Mouse (Mus musculus) retina, embryonic 14.5 days (tissue): ENCODE results near the gene Cmpk2.
"Not testable (repeated sequence)": the region's sequence is repeated elsewhere in the genome, so short reads cannot be mapped to it uniquely, and the experiment has no call there.

Experiments
- DNase-seq: peaks from one replicate; pipeline ENCODE4 v3.0.0-alpha.2; 2015; ENCODE audit warnings: low spot score

The Cmpk2 gene

DNA sequence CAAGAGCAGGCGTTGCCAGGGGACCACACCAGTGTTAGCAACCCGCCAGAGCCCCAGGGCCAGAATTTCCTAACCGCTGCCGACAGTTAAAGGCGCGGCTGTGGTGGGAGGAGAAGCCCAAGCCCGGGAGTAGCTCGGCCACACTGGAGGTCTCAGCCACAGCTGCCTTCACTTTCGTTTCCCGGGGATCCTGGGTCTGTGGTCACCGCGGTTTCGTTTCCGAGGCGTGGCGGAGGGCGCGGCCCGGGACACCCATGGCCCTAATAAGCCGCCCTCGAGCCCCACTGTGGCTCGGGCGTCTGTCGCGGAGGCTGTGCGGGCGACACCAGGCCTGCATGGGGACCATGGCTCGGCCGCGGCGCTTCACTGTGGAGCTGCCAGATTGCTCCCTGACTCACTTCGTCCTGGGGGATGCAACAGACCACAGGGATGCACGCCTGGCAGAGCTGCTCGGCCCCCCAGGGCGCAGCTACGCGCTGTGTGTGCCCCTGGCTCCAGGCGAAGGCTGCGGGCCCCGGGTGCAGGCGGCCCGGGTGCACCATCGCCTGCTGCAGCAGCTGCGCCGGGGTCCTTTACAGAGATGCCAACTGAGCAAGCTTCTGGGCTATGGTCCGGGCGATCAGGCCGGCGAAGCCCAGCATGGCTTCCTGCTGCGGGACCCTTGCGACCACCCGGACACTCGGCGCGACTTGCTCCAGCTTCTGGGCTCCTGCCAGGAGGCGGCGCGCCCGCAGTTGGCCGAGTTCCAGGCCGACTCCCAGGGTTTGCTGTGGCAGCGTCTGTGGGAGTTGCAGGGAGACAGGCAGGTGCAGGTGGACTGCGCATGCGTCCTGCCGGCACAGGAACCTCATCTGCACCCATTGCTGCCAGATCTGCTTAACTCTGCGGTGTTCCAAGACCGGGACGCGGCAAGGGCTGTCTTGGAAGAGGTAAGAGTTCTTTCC lies at the start of gene Cmpk2:
Gene Cmpk2, plus strand, starts transcription at position 107 of the 944 bp plus-strand sequence.
- DNase-seq, result peak; percentile 84

GRCm38 (mm10) chr12:26424841-26425240 lies 44.2 kb upstream of the Cmpk2 start:
- DNase-seq, result peak; percentile 83

DNA sequence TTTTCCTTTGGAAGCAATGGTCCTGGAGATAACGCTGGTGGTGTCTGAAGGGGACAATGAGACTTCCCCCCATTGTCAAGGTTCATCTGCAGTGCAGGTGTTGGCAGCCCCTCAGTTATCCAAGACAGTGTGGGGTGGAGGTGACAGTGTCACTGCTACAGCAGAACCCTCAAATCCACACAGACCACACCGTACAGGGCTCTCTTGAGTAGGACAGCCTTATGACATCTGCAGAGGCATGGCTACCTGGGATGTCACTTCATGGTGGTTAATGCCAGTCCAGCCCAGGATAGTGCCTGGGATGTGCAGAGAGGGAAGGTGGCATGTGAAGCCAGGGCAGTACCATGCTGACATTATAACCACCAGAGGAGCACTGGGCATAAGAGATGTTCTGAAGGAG lies 40.2 kb upstream of the Cmpk2 start:
- DNase-seq, result not testable (repeated sequence)

DNA sequence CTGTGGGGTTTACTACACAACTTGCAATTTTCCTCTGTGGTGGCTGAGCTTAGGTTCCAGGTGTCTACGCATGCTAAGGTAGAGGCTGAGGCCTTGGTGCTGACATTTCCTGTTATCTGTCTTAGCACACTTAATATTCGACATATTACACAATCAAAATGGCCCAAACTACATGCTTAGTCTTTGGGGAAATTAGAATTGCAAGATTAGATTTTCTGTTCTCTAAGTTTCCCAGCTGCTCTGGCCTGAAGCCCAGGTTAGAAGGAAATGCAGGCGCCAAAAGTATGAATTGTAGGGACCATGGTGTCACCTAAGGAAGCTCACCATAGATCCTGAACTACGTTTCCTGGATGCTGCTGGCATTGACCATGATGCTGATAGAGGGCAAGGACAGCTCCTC lies 32.7 kb upstream of the Cmpk2 start:
- no peak for DNase-seq

DNA sequence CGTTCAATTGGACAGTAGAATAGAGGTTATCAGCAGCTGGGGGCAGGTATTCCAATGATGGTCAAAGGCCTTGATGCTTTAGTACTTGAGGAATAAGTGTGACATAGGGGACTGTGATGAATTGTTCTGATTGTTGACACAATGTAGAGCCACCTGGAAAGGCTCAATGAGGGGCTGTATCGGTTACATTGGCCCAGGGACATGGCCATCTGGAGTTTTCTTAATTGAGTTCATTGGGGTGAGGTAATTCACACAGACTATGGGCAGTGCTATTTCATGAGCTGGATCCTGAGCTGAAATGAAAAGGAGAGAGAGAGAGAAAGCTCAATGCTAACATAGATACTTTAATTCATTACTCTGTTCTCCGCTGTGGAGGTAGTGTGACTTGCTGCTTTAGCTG lies 31.1 kb upstream of the Cmpk2 start:
- no peak for DNase-seq

DNA sequence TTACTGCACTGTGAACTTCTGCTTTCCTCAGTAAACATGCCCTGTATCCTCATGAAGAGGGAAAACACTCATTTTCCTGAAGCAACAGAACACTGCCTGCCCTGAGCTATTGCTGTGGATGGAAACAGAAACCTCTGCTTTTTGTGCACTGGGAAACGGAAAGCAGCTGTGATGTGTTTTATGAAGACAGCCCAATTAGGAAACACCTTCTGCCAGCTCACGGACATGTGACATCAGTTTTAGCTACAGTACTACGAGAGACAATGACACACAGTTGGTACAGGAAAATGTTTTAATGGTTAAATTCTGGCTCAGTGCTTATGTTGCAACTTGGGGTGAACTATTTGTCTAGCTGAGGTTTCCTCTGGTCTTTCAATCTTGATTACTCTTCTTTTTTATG lies 29.6 kb upstream of the Cmpk2 start:
- no peak for DNase-seq

DNA sequence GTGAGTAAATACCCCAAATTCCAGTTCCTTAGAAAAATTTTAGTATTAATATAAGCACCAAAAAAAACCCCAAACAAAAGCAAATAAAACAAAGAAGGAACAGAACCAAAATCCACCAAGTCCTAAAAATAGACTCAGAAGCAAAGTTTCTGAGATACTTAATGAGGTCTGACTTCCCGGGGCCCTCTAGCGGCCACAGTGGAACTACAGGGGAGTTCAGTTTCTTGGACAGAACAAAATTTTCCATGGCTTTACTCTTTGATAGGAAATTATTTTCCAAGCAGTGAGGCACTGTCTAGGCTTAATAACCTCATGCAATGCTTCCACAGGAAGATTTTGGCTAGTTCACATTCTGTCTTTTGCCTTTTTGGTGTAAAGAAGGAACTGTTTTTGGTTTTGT lies 24.9 kb upstream of the Cmpk2 start:
- peak; percentile 82 for DNase-seq

DNA sequence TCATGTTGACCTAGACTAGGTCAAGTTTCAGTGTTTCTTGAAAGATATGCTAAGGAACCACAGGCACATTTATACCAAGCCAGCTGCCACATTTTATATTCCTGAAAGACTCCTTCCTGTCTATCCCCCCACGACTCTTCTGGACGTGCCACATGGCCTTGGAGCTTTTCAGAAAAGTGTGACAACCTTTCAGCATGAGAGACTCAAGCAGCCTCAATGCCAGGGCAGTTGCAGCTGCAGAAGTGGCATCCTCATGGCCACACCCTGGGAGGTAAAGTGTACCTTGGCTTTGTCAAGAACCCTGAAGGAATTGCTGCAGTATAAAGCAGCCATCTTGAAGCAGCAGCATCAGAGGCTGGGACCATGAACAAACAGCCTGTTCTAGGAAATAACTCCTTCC lies 24.5 kb upstream of the Cmpk2 start:
- no peak for DNase-seq

GRCm38 (mm10) chr12:26446377-26447045 lies 22.5 kb upstream of the Cmpk2 start:
- DNase-seq, result no peak

DNA sequence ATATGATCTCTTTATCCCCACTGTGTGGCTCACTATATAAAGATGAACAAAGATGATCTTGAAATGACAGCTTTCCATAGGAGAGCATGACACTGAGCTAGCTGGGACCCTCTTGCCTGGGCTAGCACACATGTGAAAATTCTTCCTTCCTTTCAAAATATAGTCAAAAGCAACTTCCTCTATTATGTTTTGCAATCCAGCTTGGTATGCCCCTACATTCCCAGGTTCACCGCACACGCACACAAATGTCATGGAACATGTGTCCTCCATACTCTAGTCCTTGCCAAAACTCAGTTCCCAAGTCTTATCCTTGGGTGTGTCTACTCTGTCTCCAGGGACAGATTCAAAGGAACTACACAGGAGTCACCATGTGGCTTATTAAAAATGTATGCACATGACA lies 19.5 kb upstream of the Cmpk2 start:
- no peak for DNase-seq

DNA sequence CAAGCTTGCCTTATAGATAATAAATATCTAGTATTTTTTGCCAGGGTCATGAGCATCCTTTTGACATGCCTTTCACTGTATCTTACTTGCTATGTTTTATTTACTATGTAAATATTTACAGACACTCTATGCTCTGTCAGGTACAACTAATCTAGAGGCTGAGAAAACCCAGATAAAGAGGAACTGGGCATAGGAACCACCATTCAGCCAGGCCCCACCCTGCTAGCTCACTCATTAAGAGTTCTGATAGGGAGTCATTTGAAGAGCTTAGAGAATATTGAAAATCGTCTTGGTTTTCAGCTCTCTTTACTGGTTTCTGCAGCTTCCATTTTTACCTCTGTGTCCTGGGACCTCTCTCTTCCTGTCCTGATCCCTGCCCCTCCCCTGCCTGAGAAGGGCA lies 17.9 kb upstream of the Cmpk2 start:
- DNase-seq, result no peak

GRCm38 (mm10) chr12:26452951-26453350 lies 16.1 kb upstream of the Cmpk2 start:
- no peak for DNase-seq

- no peak for DNase-seq
These were observed 14.3 kb upstream of the Cmpk2 start for GRCm38 (mm10) chr12:26454682-26455081.

GRCm38 (mm10) chr12:26456028-26456698 lies 12.8 kb upstream of the Cmpk2 start, which contains the start of gene Rsad2:
Gene Rsad2, minus strand, starts transcription at chr12:26456452.
- DNase-seq, result peak; percentile 15

DNA sequence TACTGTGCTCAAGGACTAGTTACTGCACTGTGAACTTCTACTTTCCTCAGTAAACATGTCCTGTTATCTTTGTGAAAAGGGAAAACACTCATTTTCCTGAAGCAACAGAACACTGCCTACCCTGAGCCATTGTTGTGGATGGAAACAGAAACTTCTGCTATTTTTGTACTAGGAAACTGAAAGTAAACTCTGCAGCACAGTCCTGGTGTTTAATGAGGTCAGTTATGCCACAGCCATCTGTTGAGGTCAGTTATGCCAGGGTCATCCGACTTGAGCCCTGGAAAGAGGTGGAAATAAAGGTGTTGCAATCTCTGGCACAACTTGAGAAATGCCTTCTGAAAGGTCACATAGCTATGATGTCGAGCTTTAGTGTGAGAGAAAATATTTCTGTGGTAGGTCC lies 8.9 kb upstream of the Cmpk2 start:
- DNase-seq, result no peak

GRCm38 (mm10) chr12:26465600-26465999 lies 3.4 kb upstream of the Cmpk2 start:
- no peak for DNase-seq

- DNase-seq, result no peak
These were observed 1.0 kb downstream of the Cmpk2 start for GRCm38 (mm10) chr12:26470042-26470409.

GRCm38 (mm10) chr12:26471376-26471775 lies 2.4 kb downstream of the Cmpk2 start:
- DNase-seq, result no peak

DNA sequence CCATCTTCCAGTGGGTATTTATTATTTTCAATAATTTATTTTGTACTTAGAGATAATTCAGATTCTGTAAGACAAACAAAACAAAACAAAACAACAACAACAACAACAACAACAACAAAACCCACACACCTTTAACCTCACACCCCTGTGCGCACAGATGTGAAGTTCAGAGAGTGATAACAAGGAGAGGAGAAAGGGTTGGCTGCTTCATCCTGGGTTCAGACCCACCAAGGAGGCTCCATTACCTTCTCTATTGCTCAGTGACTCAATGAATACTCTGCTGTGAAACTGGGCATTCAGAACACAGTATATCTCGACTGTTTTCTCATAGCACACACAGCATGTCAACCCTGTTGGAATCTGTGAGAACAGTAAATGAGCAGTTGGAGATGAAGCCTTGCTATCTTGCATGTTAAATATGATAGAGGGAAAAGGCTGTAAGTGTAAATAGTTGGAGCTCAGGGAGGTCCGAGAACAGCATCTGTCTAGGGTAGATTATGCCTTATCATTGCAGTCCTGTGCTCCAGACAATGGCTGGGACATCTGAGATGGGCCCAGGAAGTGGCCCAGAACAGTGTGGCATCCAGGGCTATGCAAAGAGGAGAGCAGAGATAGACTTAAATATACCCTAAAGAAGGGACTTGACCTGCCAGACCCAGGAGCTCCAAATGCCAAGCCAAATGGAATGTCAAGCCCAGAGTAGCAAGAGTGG lies 3.9 kb downstream of the Cmpk2 start:
- no peak for DNase-seq

DNA sequence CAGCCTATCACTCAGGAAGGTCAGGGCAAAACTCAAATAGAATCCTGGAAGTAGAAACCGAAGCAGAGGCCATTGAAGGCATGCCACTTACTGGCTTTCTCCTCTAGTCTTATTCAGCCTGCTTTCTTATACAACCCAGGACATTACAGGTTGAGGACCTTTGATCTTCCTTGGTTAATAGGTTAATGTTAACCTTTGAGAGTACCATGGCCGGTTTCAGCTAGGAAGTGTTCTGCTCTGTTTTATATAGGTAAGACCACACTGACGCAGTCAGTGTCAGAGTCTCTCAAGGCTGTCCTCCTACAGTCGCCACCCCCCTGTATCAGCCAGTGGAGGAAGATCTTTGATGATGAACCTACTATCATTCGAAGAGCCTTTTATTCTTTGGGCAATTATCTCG lies 4.7 kb downstream of the Cmpk2 start:
- no peak for DNase-seq

DNA sequence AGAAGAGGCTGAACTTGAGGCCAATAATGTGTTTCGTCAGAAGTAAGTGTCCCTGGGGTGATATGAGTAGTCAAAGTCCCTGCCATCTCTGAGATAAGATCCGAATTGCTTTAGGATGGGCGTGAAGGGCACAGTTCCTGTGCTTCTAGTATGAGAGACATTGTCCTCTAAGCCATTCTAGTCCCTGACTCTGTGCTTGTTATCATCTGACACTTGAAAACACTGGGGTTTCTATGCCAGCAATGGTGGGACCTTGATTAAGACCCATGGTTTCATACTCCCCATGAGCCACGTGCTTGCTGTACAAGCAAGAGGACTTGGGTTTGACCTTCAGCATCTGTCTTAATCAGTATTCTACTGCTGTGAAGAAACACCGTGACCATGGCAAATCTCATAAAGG lies 8.2 kb downstream of the Cmpk2 start:
- no peak for DNase-seq
